Mouse (Mus musculus): Measurements from ENCODE around the gene Cyb561d1. TPM values are rescaled to one million over a fixed set of nuclear protein-coding genes. Genes with fewer than 3 reads are reported as not detected.
A peak's percentile ranks its signal among the peaks of the same experiment; 100 is the strongest.

Cyb561d1 gene
- total RNA-seq, 2 experiments from 2014 or later: 3.0 to 3.2 TPM

GRCm38 (mm10) chr3:108169199-108169598 is 31.8 kb downstream of the Cyb561d1 start:
- DNase-seq (ENCODE audit: low spot score): no peak

DNA sequence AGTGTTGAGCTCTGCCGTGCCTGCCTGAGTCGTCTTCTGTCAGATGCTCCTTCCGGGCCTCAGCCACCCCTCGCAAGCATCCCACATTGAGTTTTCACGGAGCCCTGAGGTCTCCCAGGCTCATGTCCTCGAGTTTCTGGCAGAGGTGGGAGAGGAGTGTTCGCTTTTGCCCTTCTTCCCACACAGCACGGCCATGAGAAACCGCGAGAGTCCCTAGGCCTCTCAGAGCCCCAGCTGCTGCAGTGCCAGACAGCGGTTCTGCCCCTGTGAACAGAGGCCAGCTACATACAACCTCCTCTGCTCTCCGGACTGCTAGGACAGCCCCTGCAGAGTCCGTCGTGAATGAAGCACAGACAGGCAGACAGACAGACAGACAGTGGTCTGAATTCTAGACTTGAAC is 33.5 kb downstream of the Cyb561d1 start:
- DNase-seq (ENCODE audit: low spot score): no peak

GRCm38 (mm10) chr3:108166486-108167211 is 34.4 kb downstream of the Cyb561d1 start:
- peak; percentile 85 for DNase-seq (ENCODE audit: low spot score)

GRCm38 (mm10) chr3:108165532-108166315 is 35.3 kb downstream of the Cyb561d1 start:
- DNase-seq (ENCODE audit: low spot score): peak; percentile 39

DNA sequence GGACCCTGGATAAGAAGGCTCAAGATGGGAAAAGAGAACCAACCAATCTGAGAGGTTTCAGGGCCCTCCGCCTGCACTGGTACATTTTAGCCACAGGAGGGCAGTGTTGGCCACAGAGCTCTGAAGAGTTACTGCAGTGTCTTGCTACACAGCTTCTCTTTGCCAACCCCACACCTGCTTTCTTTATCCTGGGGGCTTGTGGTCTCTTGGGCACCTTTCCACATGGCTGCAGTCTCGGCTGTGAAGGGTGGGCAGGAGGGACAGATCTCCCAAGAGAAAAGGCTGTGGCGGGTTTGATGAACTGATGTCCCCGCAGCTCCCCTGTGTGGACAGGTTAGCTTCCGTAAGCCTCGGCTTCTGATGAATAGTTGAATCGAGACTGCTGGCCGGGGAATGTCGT is 36.2 kb downstream of the Cyb561d1 start:
- peak; percentile 90 for DNase-seq (ENCODE audit: low spot score)

DNA sequence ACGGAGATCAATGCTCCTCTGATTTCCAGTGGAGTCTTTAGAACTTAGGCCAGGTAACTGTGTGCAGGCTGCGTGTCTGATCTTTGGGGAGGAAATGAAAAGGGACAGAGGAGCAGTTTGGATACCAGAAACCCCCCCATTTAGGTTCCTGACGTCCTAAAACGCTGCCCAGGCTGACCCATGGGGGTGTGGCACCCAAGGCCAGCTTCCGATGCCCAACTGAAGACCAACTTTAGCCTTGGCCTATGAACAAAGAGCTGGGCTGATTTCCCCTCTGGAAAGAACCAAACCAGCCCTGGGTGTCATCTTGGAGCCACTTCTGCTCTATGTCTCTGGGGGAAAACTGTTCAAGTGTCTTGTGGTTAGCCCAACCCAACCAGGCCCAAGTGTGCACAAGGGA is 36.9 kb downstream of the Cyb561d1 start:
- DNase-seq (ENCODE audit: low spot score): no peak

GRCm38 (mm10) chr3:108158383-108159037 is 42.5 kb downstream of the Cyb561d1 start:
- peak; percentile 55 for DNase-seq (ENCODE audit: low spot score)

DNA sequence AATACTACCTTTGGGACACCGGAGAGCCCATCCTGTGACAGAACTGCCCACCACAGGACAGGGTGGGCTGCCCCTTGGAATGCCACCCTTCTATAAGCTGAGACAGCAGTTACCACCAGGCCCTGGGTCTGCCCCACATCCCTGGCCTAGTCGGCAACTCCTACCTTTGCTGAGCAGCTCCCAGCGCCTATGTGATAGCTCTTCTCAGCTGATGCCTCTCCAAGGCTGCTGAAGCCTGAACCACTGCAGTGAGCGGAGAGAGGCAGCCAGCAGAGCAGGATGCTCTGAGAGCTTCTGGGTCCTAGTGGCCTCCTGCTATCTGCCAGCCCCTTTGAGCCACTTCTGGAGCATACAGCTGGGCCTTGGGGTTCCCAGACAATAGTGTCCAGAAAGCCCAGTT is 46.4 kb downstream of the Cyb561d1 start, which contains the start of gene Gpr61:
Gene Gpr61, minus strand, starts transcription at position 227 of the 400 bp plus-strand sequence.
- no peak for DNase-seq (ENCODE audit: low spot score)

- no peak for DNase-seq (ENCODE audit: low spot score)
Observed at GRCm38 (mm10) chr3:108152290-108152689, 48.7 kb downstream of the Cyb561d1 start.

DNA sequence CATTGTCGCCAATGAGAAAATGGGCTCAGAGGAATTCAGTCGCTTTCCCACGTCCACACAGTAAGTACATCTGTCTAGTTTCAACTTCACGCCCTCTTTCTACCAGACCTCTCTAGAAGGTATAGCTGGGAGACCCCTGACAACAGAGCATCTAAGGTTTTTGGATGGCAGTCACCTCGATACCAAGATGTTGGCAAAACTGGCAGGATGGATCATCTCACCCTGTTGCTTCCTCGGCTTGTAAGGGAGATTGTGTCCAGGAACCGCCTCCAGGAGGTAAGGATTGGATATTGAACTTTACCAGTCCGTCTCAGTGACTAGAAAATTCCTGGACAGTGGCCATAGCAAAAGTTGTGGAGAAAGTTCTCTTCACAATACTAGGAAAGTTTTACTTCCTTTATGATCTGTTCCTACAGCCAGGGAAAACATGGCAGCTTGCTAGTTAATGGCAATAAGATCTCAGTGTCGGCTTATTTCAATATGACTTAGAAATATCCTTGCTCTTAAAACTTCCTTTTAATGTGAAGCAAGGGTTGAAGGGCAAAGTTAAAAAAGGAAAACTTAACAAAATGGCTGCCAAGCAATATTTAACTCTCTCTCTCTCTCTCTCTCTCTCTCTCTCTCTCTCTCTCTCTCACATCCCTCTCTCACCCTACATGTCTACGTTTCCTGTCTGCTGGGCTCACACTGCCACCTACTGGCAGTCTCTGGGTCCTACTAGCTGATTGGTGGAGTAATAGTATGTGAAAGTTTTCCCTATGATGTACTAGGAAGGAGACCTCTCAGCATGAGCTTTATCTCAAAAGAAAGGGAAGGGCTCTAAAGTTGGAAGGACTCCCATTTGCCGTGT is 53.4 kb downstream of the Cyb561d1 start:
- DNase-seq (ENCODE audit: low spot score): peak; percentile 89

DNA sequence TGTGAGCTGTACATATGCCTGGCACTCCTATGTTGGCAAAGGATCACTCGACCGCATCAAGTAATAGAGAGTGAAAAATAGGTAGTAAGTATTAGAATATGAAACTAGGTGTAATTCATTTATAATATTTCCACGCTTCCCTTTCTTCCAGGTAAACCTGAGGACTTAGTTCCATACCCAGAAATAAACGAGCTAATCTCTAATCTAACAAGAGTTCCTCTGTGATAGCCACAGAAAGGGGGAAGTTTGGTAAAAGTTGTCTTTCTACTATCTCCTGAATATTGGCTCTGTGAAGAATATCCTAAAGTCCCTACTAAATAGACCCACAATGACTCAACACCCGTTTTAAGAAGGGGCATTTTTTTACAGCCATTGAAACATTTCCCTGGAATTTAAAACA is 54.3 kb downstream of the Cyb561d1 start:
- no peak for DNase-seq (ENCODE audit: low spot score)

Other genes starting within 250 kb of the Cyb561d1 start
- gene Gstm3, start 231.9 kb downstream of the Cyb561d1 start, total RNA-seq (2021): not detected
- gene Gstm2, start 214.8 kb downstream of the Cyb561d1 start, total RNA-seq (2021): 100 to 1,000 TPM in 1 of 2 experiments, 10 to 100 TPM in 1; 95.2 to 129 TPM
- 100 to 1,000 TPM; 201 to 229 TPM for gene Gstm1, start 183.2 kb downstream of the Cyb561d1 start, total RNA-seq (2021)
- gene Gstm4, start 156.3 kb downstream of the Cyb561d1 start, total RNA-seq (2021): 10 to 100 TPM; 11.8 to 15.8 TPM
- gene Ampd2, start 114.6 kb downstream of the Cyb561d1 start, total RNA-seq (2021): 1 to 10 TPM; 3.6 TPM
- gene Gnat2, start 108.4 kb downstream of the Cyb561d1 start, total RNA-seq (2021): under 1 TPM; 0.45 to 0.94 TPM
- gene Gnai3, start 55.1 kb downstream of the Cyb561d1 start, total RNA-seq (2021): 10 to 100 TPM; 10.2 to 14.7 TPM
- not detected for gene Gpr61, start 46.3 kb downstream of the Cyb561d1 start, total RNA-seq (2021)
- 10 to 100 TPM; 23.9 to 26.3 TPM for gene Amigo1, start 14.9 kb downstream of the Cyb561d1 start, total RNA-seq (2021)
- gene Atxn7l2, start 9.7 kb upstream of the Cyb561d1 start, total RNA-seq (2021): 1 to 10 TPM; 5.9 to 6.2 TPM
- 100 to 1,000 TPM; 213 to 250 TPM for gene Sypl2, start 25.4 kb upstream of the Cyb561d1 start, total RNA-seq (2021)
- 10 to 100 TPM; 50.6 to 56.2 TPM for gene Psma5, start 55.7 kb upstream of the Cyb561d1 start, total RNA-seq (2021)
- 10 to 100 TPM; 41.8 to 46.3 TPM for gene Sort1, start 82.9 kb upstream of the Cyb561d1 start, total RNA-seq (2021)
- not detected for gene Mybphl, start 163.7 kb upstream of the Cyb561d1 start, total RNA-seq (2021)
- not detected for gene Psrc1, start 182.6 kb upstream of the Cyb561d1 start, total RNA-seq (2021)
- 10 to 100 TPM; 10.0 to 11.6 TPM for gene Celsr2, start 214.3 kb upstream of the Cyb561d1 start, total RNA-seq (2021)
- gene Sars, start 244.0 kb upstream of the Cyb561d1 start, total RNA-seq (2021): 100 to 1,000 TPM; 118 to 122 TPM

Measured in gastrocnemius, adult 18-20 months (tissue).